Mouse (Mus musculus) heart, postnatal 0 days (tissue): ENCODE results near the gene Wnt2b. TPM values are rescaled to one million over a fixed set of nuclear protein-coding genes. Genes with fewer than 3 reads are reported as not detected.

Source experiments
- ATAC-seq: fragments of 200-750 bp; cut with Nextera tagmentation; 2 replicates; pipeline ENCODE4 v1.8.0; 2017; ENCODE audit warnings: low read depth, moderate number of reproducible peaks, moderate library complexity; ENCODE audit not compliant: insufficient read depth
- DNase-seq: peaks from one replicate; pipeline ENCODE4 v3.0.0-alpha.2; 2016; ENCODE audit warnings: low spot score
- H3K27ac ChIP-seq: fragments of 300-500 bp; sonication (generic); 2 replicates; pipeline ENCODE4 v1.5.1; 2014; ENCODE audit warnings: low read depth, mild to moderate bottlenecking
- H3K27me3 ChIP-seq: fragments of 300-500 bp; sonication (generic); 2 replicates; pipeline ENCODE4 v1.6.1; 2014; ENCODE audit warnings: low read length, mixed read lengths; ENCODE audit not compliant: control insufficient read depth, insufficient read depth
- H3K36me3 ChIP-seq: fragments of 300-500 bp; sonication (generic); replicated peaks from 2 replicates; pipeline ENCODE4 v1.6.1; 2014; ENCODE audit warnings: low read length, mixed read lengths; ENCODE audit not compliant: control insufficient read depth, insufficient read depth
- H3K4me1 ChIP-seq: fragments of 300-500 bp; sonication (generic); 2 replicates; pipeline ENCODE4 v1.6.1; 2014; ENCODE audit warnings: antibody characterized with exemption; ENCODE audit not compliant: control insufficient read depth, insufficient read depth
- H3K4me2 ChIP-seq: fragments of 300-500 bp; sonication (generic); 2 replicates; pipeline ENCODE4 v1.6.1; 2014; ENCODE audit warnings: low read depth, mild to moderate bottlenecking, low read length, moderate library complexity
- H3K4me3 ChIP-seq: fragments of 300-500 bp; sonication (generic); 2 replicates; pipeline ENCODE4 v1.5.1; 2014; ENCODE audit warnings: low read depth, low read length
- H3K9ac ChIP-seq: fragments of 300-500 bp; sonication (generic); replicated peaks from 2 replicates; pipeline ENCODE4 v1.6.1; 2014; ENCODE audit warnings: low read depth, low read length, mixed read lengths
- H3K9me3 ChIP-seq: fragments of 300-500 bp; sonication (generic); replicated peaks from 2 replicates; pipeline ENCODE4 v1.6.1; 2016; ENCODE audit warnings: low read length; ENCODE audit not compliant: control insufficient read depth
- CTCF ChIP-seq: IDR thresholded peaks from 2 replicates; pipeline ENCODE4 v1.5.1; 2016; ENCODE audit warnings: antibody characterized with exemption, control low read depth, low read depth
- EP300 ChIP-seq: IDR thresholded peaks from 2 replicates; pipeline ENCODE4 v1.6.1; 2016; ENCODE audit warnings: antibody characterized with exemption, low read depth
- WGBS: fragments of 180-500 bp; shearing (Covaris S2); extraction: QIAGEN DNeasy Blood & Tissue Kit; methylation state at CpG from one replicate; pipeline ENCODE4 v1.1.7; 2014; 5-methylcytosine and 5-hydroxymethylcytosine counted together
- polyA plus RNA-seq: library from polyadenylated mRNA; unstranded; fragments of >200 nt; fragmentation: Nextera tagmentation; extraction: Ambion mirVana; gene quantifications from 2 replicates; pipeline ENCODE4 v1.2.1, GENCODE M21; 2015
- total RNA-seq: library from RNA; depleted of rRNA; stranded (reverse); fragments of >200 nt; gene quantifications from 2 replicates; pipeline ENCODE4 v1.2.3, GENCODE M21; 2014; ENCODE audit warnings: low replicate concordance

The Wnt2b gene
- total and polyA plus RNA-seq, 2 experiments from 2014 or later, result 0.23 to 0.80 TPM

DNA sequence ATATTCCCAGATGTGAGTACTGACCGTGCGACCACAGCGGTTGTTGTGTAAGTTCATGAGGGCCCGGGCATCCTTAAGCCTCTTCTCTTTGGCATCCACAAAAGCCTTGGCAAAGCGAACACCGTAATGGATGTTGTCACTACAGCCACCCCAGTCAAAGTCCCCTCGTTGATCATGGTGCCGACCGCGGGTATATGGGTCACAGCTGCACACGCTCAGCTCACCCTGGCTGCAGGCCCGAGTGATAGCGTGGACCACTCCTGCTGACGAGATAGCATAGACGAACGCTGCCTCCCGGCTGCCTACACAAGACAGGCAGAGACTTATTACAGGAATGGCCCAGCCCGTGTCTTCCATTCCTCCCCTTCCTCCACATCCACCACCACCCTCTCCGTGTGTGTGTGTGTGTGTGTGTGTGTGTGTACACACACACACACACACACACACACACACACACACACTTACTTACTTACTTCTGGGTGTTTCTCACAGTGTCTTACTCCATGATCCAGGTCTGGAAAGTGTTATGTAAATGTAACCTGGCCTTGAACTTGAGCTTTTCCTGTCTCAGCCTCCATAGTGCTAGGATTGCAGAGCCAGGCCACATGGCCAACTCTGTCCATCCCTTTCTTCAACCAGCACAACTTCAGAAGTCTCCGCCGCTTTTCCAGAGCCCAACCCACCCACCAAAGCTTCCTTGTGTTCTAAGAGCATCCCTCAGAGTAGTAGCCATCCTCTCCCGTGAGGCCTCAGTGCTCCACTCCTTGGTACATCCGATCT is 8.6 kb downstream of the Wnt2b start:
- no peak overlapping the region for H3K9ac ChIP-seq
- ATAC-seq (no peak), DNase-seq (no peak)
- no peak for TF ChIP-seq CTCF
- WGBS, result 63% methylated on average over 23 of the region's 23 CpGs
- no peaks in the 10 kb centered on the region for H3K27me3 ChIP-seq
- no peak overlapping the region for H3K4me2 ChIP-seq
- H3K4me1 ChIP-seq, result peaks cover 6% of the 10 kb centered on the region; the same call in 1 of the 2 replicates
- H3K4me3 ChIP-seq, result no peak overlapping the region
- no peak overlapping the region for H3K27ac ChIP-seq
- H3K36me3 ChIP-seq, result peaks cover 30% of the 10 kb centered on the region
- H3K9me3 ChIP-seq, result no peaks in the 10 kb centered on the region

DNA sequence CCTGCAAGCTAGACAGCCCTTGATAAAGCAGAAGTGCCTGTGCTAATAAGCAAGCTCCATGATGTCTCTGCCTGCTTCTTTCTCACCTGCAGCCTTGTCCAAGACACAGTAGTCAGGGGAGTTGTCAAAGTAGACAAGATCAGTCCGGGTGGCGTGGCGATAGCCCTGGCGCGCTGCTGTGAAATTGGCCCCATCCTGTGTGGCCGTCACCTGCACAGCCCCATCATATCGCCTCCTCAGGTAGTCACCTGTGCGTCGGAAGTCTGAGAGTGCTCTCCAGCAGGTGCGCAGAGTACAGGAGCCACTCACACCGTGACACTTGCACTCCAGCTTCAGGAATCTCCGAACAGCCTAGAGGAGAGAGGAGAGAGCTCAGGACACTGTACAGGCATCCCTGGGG is 10.8 kb downstream of the Wnt2b start:
- no peak overlapping the region for H3K27ac ChIP-seq
- no peak overlapping the region for H3K4me3 ChIP-seq
- TF ChIP-seq EP300 (no peak), CTCF (no peak)
- H3K9me3 ChIP-seq, result no peaks in the 10 kb centered on the region
- WGBS, result 93% methylated on average over 11 of the region's 12 CpGs
- DNase-seq, result no peak
- peaks cover 6% of the 10 kb centered on the region; the same call in 1 of the 2 replicates for H3K4me1 ChIP-seq
- H3K4me2 ChIP-seq, result no peak overlapping the region
- no peaks in the 10 kb centered on the region for H3K27me3 ChIP-seq
- no peak overlapping the region for H3K9ac ChIP-seq
- H3K36me3 ChIP-seq, result peaks cover 48% of the 10 kb centered on the region
- ATAC-seq, result no peak

DNA sequence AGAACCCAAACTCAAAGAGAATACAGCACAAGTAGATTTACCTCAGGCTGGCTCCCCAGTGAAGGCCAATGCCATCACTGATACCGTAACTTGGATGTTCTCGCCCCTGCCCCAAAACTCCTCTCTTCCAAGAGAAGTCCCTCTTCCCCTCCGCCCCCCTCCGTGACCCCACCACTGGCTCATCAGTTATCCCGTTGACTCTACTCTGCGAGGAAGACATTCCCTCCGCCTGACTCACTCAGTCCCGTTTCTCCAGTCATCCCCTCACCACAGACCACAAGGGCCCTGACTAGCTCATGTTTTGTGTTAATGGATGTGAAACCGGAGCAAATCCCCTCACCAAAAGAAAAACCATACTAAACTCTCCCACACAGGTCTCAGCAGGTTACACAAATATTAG is 16.8 kb downstream of the Wnt2b start:
- Histone ChIP-seq H3K9me3 (no peaks in the 10 kb centered on the region), H3K4me2 (no peak overlapping the region), H3K4me3 (no peak overlapping the region), H3K27me3 (no peaks in the 10 kb centered on the region), H3K4me1 (peaks cover 15% of the 10 kb centered on the region; the same call in 1 of the 2 replicates), H3K27ac (no peak overlapping the region), H3K9ac (no peak overlapping the region), H3K36me3 (peaks cover 44% of the 10 kb centered on the region)
- no peak for TF ChIP-seq CTCF
- TF ChIP-seq EP300, result no peak
- no peak for DNase-seq
- 71% methylated on average over 9 of the region's 9 CpGs for WGBS
- ATAC-seq, result no peak

DNA sequence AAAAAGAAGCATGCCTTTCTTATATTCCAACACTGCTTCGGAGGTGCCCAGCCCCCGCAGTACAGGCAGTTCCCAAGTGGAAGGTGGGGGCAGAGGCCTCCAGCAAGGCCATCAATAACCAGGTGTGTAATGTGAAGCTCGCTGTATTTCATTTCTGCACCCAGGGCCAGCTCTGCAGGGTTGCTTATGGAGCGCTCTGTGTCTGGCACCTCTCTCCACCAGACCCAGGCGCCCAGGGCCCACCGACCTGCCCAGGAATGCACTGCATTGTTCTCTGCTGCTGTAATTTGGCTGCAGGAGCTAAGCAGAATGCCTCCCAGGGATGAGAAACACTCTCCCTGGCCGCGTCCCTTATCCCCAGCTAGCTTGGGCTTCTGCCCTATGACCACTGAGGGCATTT is 18.4 kb downstream of the Wnt2b start:
- TF ChIP-seq CTCF (no peak), EP300 (no peak)
- no peak overlapping the region; the same call in 1 of the 2 replicates for H3K27ac ChIP-seq
- ATAC-seq, result peak; percentile 81
- WGBS, result 28% methylated on average over 8 of the region's 8 CpGs
- H3K4me1 ChIP-seq, result peaks cover 15% of the 10 kb centered on the region; the same call in 1 of the 2 replicates
- H3K9ac ChIP-seq, result no peak overlapping the region
- H3K4me2 ChIP-seq, result no peak overlapping the region
- no peak overlapping the region for H3K4me3 ChIP-seq
- no peaks in the 10 kb centered on the region for H3K27me3 ChIP-seq
- no peak for DNase-seq
- no peaks in the 10 kb centered on the region for H3K9me3 ChIP-seq
- peaks cover 47% of the 10 kb centered on the region for H3K36me3 ChIP-seq

DNA sequence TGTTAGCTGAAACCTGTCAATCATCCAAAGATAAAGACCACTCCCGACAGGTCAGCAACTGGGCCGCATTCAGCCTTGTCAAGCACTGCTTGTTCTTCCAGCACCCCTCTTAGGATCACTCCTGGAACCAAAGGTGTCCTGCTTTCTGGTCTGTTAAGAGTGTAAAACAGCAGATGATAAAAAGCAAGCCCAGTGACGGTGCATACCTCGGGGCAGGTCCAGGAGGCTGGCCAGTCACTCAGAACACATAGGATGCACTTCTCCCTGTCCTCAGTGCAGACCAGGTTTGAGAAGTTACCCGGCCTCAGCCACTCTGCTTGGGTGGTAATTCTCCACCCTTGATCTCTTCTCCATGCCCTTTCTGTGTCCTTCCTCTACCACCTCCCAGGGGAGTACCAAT is 19.0 kb downstream of the Wnt2b start:
- 29% methylated on average over 5 of the region's 5 CpGs for WGBS
- H3K4me1 ChIP-seq, result peaks cover 15% of the 10 kb centered on the region; the same call in 1 of the 2 replicates

DNA sequence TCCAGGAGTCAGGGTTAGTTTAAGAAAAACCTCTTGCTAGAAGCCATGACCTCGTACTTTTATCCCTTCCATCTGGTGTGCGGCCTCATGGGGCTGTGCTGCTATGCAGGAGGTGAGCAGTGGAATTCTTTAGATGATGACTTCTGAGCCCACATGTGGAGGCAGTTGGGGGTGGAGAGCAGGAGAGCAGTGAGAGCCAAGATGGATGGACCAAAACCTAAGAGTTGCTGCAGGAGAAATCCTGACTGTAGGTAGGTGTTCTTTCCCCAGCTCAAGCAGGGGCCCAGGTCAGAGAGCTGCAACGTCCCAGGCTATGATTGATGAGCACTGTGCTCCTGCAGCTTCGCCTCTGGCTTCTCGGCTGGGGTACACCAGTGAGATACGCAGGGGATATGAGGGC is 21.0 kb downstream of the Wnt2b start:
- peaks cover 32% of the 10 kb centered on the region for H3K36me3 ChIP-seq
- TF ChIP-seq EP300 (no peak), CTCF (no peak)
- H3K4me2 ChIP-seq, result no peak overlapping the region
- no peaks in the 10 kb centered on the region for H3K27me3 ChIP-seq
- H3K27ac ChIP-seq, result no peak overlapping the region
- DNase-seq, result no peak
- peaks cover 15% of the 10 kb centered on the region; the same call in 1 of the 2 replicates for H3K4me1 ChIP-seq
- WGBS, result 59% methylated on average over 6 of the region's 6 CpGs
- ATAC-seq, result no peak
- H3K9me3 ChIP-seq, result no peaks in the 10 kb centered on the region
- H3K4me3 ChIP-seq, result no peak overlapping the region
- H3K9ac ChIP-seq, result no peak overlapping the region

More for the DNA sequence above, 19.0 kb downstream of the Wnt2b start:
- Histone ChIP-seq H3K9me3 (no peaks in the 10 kb centered on the region), H3K9ac (no peak overlapping the region), H3K36me3 (peaks cover 41% of the 10 kb centered on the region), H3K27me3 (no peaks in the 10 kb centered on the region), H3K4me2 (no peak overlapping the region), H3K4me3 (no peak overlapping the region), H3K27ac (no peak overlapping the region)
- no peak for TF ChIP-seq EP300
- no peak for TF ChIP-seq CTCF
- DNase-seq (no peak), ATAC-seq (no peak; the same call in 1 of the 2 replicates)
